Mouse (Mus musculus) MN1 (cell line): Measurements from ENCODE around the gene Ifngr2.
"Not testable (repeated sequence)": the region's sequence is repeated elsewhere in the genome, so short reads cannot be mapped to it uniquely, and the experiment has no call there.

Experiments
- DNase-seq: peaks from one replicate; pipeline ENCODE4 v3.0.0-alpha.2; 2016; ENCODE audit warnings: low spot score

The Ifngr2 gene

DNA sequence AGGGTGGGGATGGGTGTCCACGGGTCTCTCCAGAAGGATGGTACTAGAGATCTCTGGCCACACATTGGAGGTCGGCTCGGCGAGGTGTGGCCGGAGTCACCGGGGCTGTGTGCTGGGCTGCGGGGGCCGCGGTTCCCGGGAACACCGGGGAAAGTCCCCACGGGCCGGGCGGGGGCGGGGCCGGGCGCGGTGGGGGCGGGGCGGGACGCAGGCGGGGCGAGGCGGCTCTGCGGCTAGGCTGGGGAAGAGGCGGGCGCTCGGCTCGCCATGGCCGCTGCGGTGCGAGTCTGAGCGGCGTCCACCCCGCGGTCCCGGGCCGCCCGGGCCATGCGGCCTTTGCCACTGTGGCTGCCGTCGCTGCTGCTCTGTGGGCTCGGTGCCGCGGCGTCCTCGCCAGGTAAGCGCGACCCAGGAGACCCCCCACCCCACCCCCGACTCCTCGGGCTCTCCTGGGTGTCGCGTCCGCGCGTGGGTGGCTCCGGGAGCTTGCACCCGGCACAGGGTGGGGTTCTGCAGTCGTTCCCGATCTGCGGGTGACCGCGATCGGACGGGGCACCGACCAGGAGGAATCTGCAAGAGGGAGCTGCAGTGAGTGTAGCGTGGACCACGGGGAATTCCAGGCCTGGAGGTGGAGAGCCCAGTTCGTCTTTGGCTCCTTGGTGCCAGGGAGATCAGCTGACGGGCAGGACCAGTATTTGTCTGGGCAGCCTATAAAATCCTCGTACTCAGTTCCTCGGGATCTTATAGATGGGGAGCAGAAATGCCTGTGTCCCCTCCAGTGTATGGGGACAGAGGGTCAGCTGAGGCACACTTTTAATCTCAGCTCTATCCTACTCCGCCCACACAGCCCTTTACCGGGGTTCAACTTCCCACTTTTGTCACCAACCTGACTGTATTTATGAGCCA lies at the start of gene Ifngr2:
Gene Ifngr2, plus strand, starts transcription at position 237 of the 906 bp plus-strand sequence.
- DNase-seq, result peak; percentile 52

DNA sequence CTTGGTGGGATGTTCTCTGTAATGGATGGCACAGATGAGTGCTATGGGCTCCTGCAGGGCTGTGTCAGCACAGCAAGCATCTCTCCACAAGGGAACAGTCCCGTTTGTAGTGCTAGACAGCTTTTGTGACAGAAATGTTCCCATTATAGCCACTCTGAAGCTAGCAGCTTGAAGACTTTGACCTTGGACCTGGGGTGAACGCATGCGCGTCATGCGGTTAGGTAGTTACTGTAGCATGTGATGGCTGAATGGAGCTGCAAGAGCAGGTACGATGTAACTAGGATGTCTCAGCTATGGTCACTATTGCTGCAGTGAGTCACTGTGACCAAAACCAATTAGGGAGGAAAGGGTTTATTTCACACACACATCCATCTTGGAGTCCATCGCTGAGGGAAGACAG lies 48.8 kb upstream of the Ifngr2 start:
- DNase-seq, result no peak

DNA sequence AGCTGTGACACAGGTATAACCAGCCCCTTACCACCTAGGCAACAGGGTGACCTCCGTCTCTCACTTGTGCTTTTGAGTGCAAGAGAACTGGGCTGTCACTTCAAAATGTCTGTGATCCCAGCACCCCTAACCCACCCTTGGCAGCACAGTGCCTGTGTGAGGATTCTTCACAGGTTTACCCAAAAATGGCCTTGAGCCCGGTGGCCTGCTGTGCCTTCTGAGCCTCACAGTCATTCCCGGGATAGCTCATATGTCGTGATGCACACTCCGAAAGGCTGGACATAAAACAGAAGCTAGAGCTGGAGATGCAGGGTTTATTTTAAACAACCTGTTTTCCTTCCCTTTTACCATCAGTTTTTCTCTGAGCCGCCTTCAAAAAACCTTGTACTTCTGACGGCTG lies 42.2 kb upstream of the Ifngr2 start:
- no peak for DNase-seq

DNA sequence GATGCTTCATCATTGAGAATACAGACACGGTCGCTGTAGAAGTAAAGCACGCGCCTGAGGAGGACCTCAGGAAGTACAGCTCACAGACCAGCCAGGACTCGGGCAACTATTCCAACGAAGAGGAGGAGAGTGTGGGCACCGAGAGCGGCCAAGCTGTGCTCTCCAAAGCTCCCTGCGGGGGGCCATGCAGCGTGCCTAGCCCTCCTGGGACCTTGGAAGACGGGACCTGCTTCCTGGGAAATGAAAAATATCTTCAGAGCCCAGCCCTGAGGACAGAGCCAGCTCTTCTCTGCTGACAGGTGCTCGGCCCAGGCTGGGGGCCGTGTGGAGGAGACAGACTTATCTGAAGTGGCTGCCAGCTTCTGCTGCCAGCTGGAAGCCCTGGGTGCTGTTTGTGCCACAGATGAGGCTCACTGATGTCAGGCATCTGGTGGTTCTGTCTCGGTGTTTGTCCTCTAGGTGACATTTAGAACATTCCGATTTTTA lies 41.7 kb upstream of the Ifngr2 start:
- no peak for DNase-seq

DNA sequence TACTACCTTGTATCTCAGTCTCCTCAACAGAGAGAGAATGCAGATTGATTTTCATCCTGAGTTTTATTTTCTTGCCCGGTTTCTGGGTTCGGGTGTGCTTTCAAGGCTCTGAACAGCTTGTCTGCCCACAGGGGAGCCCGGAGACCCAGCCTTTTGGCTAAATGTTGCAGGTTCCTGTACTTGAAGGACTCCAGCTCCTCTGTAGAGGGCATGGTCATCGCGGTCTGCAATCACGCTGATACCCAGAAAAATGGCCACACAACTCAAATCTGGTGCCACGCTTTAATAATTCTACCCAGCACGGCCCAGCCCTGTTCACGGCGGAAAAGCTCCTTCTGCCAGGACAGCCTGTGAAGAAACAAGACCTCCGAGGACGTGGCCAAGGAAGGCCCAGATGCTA lies 40.5 kb upstream of the Ifngr2 start:
- no peak for DNase-seq

DNA sequence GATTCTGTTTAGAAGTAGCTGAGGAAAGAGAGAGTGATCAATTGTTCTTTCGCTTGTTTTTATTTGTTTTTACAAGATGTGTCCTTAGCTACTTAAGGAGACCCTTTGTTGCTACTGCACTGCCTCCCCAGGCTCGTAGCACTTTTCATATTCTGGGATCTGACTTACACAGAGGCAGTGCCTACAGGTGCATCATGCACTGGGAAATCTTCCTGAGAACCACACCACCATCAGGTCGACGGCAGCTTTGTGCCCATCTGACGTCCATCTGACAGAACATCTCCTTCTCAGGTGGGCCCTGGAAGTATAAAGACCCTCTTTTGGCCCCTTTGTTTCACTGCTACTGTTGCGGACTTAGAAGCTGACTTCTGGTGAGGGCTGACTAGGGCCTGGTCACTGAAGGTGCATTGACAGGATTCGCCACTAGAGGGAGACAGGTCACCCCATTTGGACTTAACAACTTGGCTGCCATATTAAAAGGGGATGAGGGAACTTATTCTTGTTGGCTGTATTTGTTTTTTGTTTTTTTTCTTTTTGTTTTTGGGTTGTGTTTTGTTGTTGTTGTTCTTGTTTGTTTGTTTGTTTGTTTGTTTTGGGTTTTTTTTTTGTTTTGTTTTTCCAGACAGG lies 34.6 kb upstream of the Ifngr2 start:
- peak; percentile 79 for DNase-seq

DNA sequence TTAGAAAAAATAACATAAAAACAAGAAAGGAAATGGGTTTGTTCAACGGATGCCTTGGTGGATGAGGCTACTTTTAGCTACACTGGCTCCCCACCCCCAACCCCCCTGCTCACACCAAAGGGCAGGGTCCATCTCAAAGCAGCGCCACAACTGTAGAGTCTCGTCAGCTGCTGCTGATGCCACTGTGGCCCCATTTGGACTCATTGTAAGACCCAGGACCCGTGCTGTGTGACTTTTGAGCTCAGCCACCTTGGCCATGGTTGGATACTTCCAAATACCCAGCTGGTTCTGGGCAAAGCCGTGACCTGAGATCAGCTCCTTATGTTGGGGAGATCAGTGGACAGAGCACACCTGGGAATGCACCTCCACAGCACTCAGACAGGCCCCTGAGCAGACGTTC lies 33.8 kb upstream of the Ifngr2 start:
- no peak for DNase-seq

DNA sequence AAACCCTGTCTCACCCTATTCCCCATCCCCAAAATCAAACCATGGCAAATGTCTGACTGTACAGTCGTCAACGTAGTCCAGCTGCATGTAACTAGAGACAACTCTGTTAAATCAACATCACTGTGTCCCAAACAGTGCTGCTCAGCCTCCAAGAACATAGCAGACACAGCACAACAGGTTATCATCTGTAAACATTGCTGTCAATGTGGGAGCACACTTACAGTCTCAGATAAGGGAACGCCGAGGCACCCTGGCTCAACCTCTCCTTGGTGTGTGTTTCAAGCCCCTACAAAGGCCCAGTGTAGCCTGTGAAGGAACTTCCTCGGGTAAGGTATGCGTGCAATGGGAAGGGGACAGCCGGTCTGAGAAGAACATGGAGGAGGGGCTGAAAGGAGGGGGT lies 29.9 kb upstream of the Ifngr2 start:
- no peak for DNase-seq

DNA sequence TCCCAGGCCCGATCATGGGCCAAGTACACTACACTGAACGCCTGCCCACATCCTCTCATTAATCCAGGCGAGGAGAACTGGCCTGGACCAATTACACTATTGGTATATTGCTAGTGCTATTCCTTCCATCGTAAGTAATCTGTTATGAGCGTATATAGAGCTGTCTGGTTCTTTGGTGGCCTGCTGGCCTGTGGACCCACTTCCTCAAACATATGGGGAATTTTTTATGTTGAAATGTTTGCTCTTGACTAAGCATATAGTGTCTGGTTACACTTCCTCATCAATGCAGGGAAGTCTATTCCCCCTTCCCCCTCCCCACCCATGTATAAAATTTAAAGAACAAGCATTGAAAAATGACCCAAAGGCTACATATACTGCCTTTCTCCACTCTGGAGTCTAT lies 24.8 kb upstream of the Ifngr2 start:
- DNase-seq, result no peak

DNA sequence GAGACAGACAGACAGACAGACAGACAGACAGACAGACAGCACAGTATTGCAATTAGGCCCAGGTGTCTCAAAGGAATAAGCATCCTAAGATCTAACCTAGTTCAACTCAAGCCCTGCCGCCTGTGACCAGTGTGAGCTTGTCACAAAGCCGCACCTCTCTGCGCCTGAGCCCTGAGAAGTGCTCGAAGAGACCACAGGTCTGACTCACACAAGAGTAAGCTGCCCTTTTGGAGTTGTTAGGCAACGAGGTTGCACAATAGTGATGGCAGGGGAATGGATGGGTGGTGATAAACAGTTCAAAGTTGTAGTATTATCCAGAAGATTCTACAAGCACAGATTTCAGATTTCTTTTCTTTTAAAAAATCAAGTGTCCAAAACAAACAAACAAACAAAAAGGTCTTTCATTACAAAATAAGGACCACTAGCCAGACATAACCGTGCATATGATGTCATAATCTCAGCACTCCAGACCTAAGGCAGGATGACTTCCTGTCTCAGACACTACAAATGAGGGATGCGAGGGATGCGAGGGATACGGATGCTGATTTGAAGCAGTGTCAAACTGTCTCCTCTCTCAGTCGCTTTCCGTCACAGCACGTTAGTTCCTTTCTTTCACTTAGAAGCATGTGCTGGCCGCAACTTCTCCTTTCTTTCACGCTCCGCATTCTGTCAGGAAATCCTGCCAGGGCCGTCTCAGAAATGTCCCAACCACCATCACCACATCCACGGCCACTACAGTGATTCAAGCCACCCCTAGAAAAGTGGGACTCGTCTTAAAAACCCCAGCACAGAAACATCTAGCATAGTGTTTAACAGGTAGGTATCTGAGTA lies 24.2 kb upstream of the Ifngr2 start:
- no peak for DNase-seq

DNA sequence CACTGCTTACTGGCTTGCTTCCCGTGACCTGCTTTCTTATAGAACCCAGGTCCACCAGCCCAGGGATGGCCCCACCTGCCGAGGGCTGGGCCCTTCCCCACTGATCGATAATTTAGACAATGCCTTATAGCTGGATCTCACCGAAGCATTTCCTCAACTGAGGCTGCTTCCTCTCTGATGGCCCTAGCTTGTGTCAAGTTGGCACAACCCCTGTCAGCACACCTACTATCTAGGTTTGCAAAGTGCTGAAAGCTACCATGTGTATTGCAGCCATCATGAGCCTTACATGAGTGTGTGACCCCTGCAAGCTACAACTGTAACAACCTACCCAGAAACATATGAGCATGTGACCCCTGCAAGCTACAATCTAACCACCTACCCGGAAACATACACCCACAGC lies 22.7 kb upstream of the Ifngr2 start:
- no peak for DNase-seq

DNA sequence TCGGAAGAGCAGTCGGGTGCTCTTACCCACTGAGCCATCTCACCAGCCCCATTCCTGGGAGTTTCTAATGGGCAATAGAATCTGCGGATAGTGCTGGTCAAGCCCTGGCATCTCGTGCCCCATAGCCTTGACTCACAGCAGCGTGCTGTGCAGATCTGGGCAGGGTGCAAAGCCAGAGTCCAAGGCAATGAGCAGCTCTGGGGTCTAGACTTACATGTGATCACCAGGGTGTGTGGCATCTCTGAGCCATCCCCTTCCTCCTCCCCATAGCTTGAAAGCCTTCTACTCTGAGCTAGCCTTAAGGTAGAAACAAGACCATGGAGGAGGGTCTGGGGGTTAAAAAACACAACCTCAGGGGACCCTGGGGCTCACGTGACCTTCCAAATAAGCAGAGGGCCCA lies 20.6 kb upstream of the Ifngr2 start:
- no peak for DNase-seq

DNA sequence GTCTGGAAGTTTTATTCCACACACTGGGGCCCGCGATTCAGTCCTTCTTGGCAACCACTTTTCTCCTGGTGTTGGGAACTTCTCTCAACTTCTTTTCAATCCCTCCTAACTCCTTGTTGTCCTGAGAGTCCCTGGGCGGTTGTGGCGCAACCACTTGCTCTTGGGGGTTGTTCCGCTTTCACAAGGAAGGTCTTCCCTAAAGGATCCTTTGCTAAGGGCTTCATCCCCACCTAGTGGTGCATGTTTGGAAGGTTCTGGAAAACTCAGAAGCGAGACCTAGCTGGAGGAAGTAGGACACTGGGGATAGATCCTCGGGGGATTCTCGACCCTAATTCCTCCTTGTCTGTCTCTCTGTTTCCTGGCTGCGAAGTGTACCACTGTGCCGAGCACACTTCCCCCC lies 19.8 kb upstream of the Ifngr2 start:
- DNase-seq, result no peak

DNA sequence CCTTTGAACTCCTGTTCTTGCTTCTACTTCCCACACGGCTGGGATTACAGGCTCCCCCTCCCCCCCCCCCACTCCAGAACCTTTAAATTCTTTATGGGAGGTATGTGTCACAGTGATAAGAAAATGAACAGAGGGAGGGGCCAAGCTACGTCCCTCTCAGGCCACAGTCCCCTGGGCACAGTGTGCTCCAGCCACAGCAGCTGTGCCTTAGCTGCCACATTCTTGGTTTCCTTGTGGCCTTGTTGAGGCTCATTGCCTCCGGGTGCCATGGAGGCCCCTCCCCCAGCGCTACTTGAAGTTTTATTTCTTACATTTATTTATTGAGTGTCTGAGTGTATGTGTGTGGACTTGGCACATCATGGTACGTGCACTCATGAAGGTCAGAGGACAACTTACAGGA lies 19.4 kb upstream of the Ifngr2 start:
- DNase-seq, result no peak

DNA sequence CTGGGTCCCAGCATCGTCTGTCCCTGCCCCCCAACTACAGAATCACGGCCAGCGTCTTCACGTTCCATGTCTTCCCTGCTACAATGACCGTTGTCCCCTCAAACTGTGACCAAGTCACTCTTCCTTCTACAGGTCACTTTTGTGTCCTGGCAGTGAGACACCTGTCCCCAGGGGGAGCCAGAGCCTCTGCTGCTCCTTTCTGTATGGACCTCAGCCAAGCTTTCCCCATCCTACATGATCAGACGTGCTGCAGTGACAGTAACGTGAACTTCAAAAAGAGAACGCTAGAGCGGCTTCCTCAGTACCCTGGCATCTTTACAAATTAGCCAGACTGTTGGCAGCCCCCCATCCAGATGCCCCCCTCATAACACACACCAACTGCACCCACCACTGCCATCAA lies 18.3 kb upstream of the Ifngr2 start:
- no peak for DNase-seq

DNA sequence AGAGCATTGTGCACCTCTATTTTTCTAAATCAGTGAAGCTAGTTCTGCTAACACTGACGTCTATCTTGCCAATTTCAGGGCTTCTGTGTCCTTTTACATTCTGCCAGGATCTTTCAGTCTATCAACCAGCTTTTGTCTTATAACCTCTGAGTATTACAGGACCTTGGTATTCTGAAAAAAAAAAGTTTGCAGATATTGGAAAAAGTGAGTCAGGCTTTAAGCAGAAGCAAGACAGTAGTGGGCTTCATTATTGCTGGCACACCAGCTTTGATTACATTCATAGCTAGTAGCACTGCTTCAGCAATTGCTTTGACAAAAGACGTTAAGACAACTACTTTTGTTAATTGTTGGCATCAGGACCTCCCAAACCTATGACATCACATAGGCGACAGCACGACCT lies 16.0 kb upstream of the Ifngr2 start:
- not testable (repeated sequence) for DNase-seq

DNA sequence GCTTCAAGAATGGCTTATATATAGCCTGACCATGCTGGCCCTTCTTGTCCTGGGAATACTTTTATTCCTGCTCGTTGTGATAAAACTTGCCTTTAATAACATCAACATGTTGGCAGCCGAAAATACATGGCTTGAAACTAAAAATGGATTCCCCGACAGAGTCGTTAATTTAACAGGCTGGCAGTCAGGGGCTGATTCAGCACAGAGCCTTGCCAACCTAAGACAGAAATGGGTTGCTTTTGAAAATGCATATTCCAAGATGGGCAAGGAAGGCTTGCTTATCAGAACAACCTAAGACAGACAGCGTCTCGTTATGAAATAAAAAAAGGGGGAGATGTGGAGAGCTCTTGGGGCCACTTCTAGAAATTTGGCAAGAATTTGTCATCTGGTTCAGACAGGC lies 15.0 kb upstream of the Ifngr2 start:
- no peak for DNase-seq

DNA sequence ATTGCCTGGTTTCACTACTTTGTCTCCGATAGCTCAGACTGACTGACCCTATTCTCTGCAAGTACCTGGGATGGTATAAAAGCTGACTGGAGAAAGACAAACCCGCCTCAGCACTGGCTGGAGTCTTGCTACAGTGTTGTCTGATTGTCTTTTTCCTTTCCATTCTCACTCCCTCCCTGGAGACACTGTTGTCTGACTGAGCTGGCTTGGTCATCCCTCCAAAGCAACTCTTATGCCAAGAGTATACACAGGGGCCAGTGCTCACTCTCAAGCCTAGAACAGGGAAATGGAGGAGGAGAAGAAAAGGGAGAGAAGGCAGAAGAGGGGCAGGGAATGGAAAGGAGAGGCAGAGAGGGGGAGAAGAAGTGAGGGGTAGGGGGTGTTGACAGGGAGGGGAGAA lies 14.4 kb upstream of the Ifngr2 start:
- no peak for DNase-seq

DNA sequence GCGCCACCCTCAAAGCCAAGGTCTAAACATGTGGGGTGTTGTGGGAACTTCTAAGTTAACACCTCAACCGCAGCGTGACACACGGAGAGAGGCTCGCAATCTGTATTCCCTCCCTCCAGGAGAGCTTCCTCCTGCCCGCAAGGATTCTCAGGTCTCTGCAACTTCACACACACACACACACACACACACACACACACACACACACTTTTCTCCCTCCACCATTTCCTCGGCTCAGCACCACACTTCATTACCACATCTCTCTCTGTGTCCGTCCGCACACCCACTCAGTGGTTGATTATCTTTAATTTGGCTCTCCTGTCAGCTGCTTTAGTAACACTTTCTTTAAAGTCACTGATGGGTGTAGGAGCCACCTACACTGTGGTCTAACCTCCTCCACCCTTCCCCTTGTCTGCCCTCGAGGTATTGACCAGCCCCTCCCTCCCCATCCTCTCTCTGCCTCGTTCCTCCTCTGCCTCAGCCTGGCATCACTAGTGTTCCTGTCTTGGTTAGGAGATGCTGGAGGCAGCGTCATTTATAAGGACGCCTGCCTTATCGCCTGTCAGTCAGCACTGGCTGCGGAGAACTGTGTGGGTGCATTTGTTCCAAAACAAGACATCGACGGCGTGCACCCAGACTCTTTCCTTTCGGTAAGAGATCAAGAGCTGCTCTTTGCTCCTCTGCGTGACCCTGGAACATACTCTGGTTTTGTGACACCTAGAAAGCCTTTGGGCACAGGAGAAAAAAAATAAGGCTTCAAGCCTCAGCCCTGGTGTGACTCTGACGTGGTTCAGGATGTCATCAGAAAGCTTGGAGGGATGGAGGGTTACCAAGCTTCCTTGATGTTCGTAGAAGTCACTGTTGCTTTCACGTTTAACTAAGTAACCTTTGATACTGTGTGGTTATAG lies 13.5 kb upstream of the Ifngr2 start:
- no peak for DNase-seq

DNA sequence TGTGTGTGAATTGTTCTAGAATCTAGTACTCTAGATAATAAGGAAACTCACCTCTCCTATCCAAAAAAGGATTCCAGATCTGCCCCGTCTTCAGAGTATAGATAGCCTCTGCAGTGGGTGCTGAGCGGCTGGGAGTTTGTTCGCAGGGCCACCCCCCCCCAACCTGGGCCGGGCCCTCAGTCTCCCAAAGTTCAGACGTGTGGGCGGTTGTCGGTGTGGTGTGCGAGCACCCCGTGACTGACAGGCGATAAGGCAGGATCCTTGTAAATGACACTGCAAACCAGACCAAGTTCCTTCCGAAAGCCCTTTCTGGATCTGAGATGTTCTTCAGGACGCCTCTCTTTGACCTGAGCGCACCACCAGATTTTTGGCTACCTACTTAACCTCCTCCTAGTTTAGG lies 12.4 kb upstream of the Ifngr2 start:
- peak; percentile 66 for DNase-seq

DNA sequence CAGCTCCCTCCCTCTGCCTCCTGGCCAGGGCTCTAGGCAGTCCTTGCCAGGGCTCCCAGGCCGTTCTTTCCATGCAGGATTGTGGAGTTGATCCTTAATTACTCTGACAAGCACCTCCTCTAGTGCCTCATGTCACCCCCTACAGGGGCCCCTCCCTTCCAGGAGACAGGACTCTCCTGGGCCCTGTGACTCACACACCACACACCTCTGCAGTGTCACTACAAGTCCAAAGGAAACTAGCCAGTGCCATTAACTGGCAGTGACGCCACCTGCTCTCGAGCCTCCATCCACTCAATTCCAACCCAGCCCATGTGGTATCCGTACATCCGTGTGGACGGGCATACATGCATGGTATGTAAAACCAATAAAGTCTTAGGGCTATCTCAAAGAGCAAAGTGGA lies 12.0 kb upstream of the Ifngr2 start:
- no peak for DNase-seq

DNA sequence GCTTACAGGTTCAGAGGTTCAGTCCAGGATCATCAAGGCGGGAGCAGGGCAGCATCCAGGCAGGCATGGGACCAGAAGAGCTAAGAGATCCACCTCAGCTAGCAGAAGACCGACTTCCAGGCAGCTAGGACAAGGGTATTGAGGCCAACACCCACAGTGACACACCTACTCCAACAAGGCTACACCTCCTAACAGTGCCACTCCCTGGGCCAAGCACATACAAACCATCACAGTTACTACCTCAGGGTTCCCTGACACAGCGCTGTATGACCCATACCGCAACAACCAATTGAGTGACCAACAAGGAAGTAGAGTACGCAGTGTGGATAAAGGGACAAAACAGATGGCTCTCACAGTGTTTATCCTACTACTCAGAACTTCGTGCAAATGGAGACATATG lies 10.5 kb upstream of the Ifngr2 start:
- no peak for DNase-seq
